Mouse (Mus musculus): ENCODE data around the gene Bicra. TPM values are rescaled to one million over a fixed set of nuclear protein-coding genes. Genes with fewer than 3 reads are reported as not detected.

Bicra gene
- 1 to 10 TPM; 4.5 to 6.6 TPM for total RNA-seq (2021)
- long read RNA-seq, experiment 1, partial matches to known transcripts: 2 of 4 reads
- long read RNA-seq, experiment 1, other reads (novel, unspliced or antisense): 2 of 4 reads
- long read RNA-seq, experiment 2, partial matches to known transcripts: 1 of 4 reads
- long read RNA-seq, experiment 2, other reads (novel, unspliced or antisense): 3 of 4 reads

DNA sequence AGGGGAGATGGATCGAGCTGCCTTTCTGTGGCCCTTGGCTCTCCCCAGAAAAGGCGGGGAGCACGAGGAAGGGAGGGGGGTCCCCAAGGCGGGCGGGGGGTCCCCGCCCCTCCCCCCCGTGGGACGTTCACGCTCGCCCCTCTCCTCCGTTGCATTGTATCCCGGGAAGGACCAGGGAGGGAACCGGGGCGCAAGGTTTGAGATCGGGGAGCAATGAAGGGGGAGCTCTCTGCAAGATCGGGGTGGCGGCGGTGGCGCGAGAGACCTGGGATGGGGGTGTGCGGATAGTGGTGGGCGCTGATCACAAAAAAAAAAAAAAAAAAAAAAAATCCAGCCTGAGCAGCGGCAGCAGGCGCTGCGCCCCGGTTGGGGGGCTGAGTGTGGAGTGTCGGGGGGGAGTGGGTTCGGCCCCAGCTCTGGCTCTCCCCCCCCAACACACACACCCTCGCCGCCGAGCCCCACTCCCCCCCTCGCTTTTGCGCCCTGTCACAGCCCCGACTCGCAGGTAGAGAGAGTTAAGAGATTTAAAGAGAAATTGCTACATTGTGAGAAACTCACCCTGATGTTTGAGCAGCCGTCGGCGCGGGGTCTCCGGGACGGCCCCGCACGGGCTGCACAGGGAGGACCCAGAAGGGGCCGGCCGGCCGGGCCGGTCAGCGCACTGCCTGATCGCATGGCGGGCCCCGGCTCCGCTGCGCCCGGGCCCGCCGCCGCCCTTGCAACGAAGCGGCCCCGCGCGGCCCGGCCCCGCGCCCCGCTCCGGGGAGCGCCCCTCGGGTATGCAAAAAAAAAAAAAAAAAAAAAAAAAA, at the start of gene Bicra:
Bicra (minus strand) TSS at position 584 of the 809 bp plus-strand sequence.
- intact Hi-C loops (cut with DNase I): loop anchor here (2.0 kb wide), 1 partner anchor 43 kb away; no protein-coding TSS in a partner anchor
- peak; percentile 85 for DNase-seq

DNA sequence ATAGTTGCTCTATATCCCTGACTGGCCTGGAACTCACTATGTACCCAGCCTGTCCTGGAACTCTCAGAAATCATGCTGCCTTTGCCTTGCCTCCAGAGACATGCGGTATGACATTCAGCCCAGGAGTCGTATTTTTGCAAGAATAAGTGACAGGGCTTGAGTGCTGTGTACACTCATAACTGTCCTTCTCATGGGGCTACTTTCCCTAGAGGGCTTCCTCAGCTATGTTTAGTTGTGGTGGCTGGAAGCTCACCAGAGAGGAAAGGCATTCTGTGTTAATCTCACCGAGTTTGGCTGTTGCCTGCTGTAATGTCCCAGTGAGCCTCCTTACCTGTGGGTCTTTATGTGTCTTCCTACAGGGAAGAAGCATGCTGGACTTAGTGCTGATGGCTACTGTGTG, 46.9 kb upstream of the Bicra start:
- intact Hi-C loops (cut with DNase I): loop anchor here (5.0 kb wide), 1 partner anchor 37 kb away; no protein-coding TSS in a partner anchor
- DNase-seq: no peak

DNA sequence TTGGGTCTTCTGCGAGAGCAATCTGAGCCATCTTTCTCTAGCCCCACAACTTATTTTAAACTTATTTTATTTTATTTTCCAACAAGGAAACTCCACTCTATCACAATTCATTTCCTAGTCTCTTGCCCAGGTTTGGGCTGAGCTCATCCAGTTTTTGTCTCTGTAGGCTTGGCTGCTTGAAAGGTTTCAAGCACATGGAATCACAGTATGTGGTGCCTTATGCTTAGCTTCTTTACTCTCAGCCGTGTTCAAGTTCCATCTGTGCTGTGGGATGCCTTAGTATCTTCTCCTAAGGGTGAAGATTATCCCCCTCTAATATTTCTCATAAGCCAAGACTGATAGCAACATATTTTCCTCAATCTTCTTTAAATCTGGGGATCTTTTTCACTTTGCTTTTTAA, 39.9 kb upstream of the Bicra start:
- no peak for DNase-seq
- intact Hi-C loops (cut with DNase I): no loop called here

DNA sequence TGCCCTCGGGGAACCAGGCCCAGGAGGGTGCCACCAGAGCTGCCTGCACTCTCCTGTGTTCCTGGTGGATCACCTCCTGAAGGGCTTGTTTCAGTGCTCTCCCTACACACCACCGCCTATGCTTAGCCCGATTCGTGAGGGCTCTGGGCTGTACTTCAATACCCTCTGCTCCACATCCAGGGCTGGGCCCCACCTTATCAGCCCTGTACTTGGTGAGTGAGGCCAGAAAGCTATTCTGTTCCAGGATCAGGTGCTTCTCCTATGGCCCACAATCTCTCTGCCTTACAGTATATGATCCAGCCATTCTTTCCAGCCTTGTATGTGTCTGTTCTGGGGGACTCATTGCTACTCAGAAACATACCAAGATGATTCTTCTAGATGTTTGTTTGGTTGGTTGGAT, 35.6 kb upstream of the Bicra start:
- intact Hi-C loops (cut with DNase I): no loop called here
- no peak for DNase-seq

DNA sequence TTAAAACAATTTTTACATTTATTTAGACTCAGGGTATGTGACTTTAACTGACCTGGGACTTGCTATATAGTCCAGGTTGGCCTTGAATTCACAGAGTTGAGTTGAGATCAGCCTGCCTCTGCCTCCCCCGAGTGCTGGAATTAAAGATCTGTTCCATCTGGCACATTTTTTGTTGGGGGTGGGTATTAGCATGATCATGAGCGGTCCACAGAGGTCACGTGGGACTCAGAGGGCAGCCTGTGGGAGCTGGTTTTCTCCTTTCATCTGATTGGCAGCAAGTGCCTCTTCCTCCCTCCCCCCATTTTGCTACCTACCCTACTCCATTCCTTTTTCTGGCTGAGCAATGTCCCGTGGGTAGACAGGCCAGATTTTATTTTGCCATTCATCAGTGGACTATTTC, 32.9 kb upstream of the Bicra start:
- intact Hi-C loops (cut with DNase I): no loop called here
- DNase-seq: no peak

DNA sequence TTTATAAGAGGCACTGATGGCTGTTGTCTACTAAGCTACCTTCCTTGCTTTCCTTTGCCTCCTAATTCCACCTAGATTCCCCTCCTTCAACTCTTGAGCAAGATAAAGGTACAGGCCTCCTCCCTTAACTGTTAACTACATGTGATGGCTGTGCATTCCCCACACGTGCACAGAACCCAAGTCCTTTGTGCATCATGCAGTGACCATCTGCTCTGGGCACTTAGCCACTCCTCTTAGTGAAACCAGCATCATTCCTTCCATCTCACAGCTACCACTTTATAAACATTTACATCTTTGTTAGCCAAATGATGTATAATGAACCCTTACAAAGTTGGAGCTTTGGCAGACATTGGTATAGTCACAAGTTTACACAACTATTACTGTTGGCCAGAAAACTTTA, 32.2 kb upstream of the Bicra start:
- intact Hi-C loops (cut with DNase I): no loop called here
- no peak for DNase-seq

DNA sequence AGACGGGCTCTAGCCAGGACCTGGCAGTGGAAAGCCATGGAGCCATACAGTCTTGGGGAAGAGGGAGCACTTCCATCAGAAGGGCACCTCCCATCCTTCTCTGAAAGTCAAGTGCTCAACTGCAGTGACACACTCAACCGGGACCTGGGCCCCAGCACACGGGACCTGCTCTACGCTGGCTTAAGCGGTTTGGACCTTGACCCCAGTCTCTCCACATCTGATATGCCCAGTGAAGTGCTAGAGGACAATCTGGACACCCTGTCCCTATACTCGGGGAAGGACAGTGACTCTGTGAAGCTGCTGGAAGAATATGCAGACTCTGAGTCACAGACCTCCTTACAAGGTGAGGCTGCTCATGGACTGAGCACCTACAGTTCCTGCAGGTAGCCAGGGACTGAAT, 24.2 kb upstream of the Bicra start:
- intact Hi-C loops (cut with DNase I): no loop called here
- no peak for DNase-seq

DNA sequence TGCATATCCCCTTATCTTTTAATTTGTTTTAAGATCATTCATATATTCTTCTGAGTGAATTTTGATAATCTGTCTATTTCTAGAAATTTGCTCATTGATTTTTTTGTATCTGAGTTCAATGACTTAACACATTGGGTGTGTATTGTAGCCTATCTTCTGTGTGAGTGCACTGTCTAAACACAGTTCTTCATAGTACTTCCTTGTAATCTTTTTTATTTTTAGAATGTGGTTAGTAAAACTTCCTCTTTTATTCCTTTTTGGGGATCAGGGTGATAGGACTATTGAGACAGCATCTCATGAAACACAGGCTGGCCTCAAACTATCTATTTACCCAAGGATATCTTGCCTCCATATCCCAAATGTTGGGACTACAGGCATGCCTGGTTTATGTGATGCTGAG, 23.1 kb upstream of the Bicra start:
- DNase-seq: no peak
- intact Hi-C loops (cut with DNase I): no loop called here

DNA sequence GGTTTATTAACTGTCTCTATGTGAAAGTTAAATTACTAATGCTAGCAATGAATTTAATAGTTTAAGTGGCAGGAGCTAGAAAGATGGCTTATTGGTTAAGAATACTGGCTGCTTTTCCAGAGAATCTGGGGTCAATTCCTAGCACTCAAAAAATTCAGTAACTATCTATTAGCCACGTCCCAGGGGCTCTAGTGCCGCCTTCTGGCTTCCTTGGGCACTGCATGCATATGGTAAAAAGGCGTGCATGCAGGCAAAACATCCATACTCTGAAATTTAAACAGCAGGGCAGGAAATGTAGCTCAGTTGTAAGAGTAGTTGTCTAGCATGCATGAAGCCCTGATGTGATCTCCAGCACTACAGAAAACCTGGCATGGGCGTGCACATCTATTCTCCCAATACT, 15.8 kb upstream of the Bicra start:
- intact Hi-C loops (cut with DNase I): no loop called here
- DNase-seq: no peak

DNA sequence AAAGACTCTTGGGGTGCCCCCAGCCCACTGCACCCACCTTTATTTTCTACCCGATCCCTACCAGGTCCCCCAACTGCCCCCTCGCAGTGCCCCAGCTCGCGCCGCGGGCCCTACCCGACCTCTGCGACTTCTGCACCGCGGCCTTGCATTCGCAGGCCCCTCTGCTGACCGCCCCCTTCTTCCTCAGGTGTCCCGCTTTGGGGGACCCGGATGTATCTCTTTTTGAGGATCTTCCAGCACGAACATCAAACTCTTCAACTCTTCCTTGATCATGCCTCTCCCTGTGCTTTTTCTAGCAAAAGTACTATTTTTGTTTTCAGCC, 14.3 kb upstream of the Bicra start:
- intact Hi-C loops (cut with DNase I): no loop called here
- DNase-seq: no peak

DNA sequence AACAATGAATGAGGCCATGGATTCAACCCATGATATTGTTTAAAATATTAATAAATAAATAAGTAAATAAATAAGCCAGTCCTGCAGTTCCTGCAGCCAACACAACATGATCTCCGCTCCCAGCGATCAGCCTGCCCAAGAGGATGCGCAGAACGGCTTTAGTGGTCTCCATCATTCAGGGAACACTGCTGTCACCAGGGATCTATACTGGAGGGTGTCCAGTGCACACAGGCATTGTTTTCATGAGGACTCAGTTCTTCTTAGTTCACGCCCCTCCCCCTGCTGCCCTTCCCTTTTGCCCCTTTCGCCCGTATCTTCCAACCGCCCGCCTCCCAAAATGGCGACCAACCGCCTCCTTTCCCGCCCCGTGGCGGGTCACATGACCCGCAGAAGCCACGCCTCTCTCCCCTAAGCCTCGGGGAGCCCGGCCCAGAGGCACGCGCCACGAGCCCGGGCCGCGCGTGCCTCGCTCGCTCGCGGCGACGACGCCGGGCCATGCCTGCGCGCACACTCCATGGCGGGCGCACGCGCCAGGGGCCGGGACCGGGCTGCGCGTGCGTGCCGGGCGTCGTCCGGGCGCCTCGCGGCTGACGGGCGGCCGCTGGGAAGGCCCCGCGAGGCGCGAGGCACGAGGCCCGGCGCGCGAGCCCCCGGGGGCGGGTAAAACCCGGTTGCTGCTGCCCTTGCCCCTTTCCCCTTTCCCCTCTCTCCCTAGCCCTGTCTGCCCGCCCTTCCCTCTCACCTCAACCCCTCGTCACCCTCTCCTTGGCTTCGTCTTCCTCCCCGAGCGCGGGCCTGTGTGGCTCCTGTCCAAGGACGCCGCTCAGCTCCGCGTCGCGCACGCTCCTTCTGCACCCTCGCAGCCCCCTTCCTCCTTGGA, 13.7 kb upstream of the Bicra start, which contains the start of gene Zfp541:
Zfp541 (plus strand) TSS at position 596 of the 880 bp plus-strand sequence.
- intact Hi-C loops (cut with DNase I): loop anchor here (2.0 kb wide), 1 partner anchor 91 kb away; no protein-coding TSS in a partner anchor
- DNase-seq: no peak

DNA sequence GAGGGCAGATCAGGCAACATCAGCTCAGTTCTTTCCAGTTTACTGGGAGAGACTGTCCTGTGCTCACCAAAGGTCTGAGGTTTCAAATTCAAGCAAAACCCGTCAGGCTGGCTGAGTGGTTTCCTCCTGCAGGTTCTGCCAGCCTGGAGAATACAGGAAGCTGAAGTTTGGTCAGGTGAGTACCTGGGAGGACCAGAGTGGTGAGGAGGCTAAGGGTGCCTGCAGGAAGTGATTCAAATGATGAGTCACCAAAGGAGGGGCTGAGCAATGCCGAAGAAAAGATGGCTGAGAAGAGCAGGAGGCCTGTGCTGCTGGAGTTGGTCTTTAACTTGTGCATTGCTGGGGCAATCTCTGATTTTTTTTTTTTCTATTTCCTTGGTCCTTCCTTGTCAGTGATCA, 9.4 kb upstream of the Bicra start:
- intact Hi-C loops (cut with DNase I): loop anchor here (5.0 kb wide), 1 partner anchor 35 kb away; no protein-coding TSS in a partner anchor
- DNase-seq: no peak

DNA sequence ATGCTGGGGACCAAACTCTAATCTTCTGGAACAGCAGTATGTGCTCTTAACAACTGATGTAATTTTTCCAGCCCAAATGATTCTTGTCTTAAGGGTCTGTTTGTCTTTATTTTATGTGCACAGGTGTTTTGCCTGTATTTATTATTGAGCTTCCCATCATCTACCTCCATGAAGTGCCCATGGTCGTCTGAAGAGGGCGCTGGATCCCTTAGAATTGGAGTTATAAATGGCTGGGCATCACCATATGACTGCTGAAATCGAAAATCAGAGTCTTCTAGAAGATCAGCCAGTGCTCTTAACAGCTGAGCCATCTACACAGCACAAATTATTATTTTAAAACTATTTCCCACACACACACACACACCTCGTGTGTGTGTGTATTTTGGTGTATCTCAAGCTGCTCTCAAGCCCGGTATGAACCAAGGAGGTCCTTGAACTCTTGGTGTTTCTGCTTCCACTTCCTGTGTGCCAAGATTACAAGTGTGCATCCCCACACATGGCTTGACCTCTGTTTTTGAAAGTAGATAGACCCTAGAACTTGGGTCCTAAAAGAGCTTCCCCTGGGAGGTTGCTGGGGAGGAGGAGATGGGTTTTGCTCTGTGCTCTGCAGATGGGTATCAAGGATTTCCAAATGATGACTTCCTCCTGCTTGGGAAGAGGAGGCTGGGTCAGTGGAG, 8.9 kb upstream of the Bicra start:
- intact Hi-C loops (cut with DNase I): loop anchor here (5.0 kb wide), 1 partner anchor 36 kb away; no protein-coding TSS in a partner anchor
- DNase-seq: no peak

DNA sequence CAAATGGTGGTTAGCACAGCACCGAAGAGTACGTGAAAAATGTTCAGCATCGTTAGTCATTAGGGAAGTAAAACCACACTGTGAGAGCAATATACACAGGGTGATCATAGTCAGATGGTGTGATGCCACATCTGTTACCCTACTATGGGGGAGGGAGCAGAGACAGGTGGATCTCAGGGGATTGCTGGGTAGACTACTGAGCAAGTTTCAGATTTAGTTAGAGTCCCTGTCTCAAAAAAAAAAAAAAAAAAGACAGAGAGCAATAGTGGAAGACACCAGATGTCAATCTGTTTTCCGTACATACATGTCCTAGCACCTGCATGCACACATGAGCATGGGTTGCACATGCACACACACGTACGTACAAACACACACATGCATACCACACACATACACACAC, 7.9 kb upstream of the Bicra start:
- intact Hi-C loops (cut with DNase I): loop anchor here (5.0 kb wide), 1 partner anchor 37 kb away; no protein-coding TSS in a partner anchor
- no peak for DNase-seq

DNA sequence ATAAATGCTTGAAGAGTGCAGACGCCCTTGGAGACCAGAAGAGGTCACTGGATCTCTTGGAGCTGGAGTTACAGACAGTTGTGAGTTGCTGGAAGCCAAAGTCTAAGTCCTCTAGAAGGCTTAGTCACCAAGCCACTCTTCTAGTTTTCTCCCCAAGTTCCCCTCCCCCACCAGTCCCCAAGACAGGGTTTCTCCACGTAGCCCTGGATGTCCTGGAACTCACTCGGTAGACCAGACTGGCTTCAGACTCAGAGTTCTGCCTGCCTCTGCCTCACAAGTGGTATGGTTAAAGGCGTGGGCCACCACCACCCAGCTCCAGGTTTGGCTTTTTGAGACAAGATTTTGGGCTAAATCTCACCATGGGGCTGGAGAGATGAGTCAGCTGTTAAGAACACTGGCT, 7.2 kb upstream of the Bicra start:
- no peak for DNase-seq
- intact Hi-C loops (cut with DNase I): loop anchor here (5.0 kb wide), 1 partner anchor 37 kb away; no protein-coding TSS in a partner anchor

DNA sequence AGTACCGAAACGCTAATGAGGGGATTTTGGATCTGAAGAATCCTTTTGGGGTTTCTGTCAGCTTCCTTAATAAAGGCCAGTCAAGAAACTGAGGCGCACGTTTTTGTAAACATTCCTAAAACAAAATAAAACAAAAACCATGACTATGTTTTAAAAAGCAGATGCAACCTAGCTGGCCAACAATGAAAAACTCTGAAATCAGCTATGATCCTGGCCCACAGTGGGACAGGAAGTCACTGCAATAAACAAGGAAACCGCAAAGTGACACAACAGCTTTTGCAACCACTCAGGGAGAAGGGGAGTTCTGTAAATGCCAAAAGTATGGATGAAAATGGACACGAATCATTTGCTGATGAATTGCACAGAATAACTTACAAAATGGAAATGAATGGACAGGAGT, 5.4 kb upstream of the Bicra start:
- intact Hi-C loops (cut with DNase I): no loop called here
- no peak for DNase-seq

DNA sequence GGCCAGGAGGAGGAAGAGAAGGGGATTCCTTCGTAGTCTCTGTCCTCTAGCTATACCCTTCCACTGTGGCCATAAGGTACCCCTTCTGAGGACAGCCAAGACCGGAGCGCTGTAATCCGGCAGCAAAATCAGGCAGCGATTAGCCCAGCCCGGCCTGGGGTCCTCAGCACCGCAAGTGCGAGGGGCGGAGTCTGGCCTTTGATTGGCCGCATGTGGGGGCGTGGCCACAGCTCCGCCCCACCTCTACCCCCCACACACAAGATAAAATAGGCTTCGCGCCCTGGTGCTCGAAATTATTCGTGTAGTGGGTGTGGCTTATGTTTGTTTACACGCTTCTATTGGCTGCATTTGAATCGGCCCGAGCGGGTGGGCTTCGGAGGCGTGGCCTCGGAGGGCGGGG, 5.0 kb upstream of the Bicra start:
- peak; percentile 91 to 93 for DNase-seq
- intact Hi-C loops (cut with DNase I): no loop called here

DNA sequence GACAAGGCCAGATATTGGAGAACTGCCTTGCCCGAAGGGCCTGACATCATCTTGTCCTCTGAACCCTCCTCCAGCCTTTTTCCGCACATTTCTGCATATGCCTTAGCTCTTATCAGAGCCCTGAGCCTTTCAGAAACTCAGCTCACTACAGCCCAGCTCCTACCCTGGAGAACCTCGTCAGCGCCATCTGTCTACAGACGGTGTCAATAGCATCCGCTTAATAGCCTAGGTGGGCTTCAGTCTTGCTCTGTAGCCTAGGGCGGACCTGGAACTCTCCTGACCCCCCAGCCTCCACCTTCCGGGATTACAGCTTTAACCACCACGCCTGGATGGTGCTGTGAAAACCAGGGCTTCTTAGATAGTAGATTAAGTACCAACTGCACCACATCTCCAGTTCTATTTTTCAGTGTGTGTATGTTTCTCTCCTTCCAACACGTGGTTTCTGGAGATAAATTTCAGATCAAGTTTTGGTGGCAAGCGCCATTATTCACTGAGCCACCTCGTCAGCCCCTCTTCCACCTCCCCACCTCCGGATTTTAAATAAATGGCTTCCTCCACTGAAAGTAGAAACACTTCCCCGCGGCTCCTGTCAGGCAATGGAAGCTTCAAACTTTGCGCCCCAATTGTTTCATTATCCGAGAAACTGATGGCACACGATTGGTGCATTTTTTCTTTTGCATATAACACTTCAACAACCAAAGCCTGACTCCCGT, 4.3 kb upstream of the Bicra start:
- intact Hi-C loops (cut with DNase I): loop anchor here (2.0 kb wide), 1 partner anchor 69 kb away; no protein-coding TSS in a partner anchor
- DNase-seq: peak; percentile 66

DNA sequence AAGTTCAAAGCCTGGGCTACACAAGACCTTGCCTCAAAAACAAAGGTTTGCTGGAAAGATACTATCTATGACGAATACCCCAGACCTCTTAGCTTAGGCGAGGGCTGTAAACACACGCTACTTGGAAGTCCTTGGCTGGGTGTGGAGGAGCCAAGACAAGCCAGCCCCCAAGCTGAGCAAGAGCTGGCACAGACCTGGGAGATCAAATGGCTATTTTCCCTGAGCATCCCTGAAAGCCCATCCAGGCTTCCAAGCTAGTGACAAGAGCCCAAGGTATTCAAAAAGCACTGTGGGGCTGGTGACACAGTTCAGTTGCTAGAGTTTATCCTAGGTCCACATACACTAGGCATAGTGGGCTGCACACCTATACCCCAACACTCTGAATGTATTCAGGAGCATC, 2.9 kb upstream of the Bicra start:
- DNase-seq: no peak
- intact Hi-C loops (cut with DNase I): loop anchor here (2.0 kb wide), 1 partner anchor 68 kb away; no protein-coding TSS in a partner anchor

DNA sequence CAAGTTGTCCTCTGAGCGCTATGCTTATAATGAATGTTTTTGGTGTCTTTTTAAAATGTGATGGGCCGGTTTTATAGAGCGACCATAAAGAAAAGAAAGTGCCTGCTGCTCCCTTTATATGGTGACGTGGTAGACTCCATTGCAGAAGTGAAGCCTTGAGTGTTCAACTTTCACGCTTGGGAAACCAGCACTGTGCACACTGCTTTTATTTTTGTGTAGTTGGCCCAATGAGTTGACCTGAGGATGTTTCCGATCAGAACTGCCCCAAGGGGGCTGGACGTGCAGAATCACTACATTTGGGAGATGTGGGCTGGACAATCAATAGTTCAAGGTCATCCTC, 1.8 kb upstream of the Bicra start:
- DNase-seq: no peak
- intact Hi-C loops (cut with DNase I): no loop called here

Data from gastrocnemius, postnatal 36 days (tissue).